Mouse (Mus musculus): Measurements from ENCODE around the gene Aldh1a2. TPM values are rescaled to one million over a fixed set of nuclear protein-coding genes. Genes with fewer than 3 reads are reported as not detected.

Aldh1a2 gene
- polyA plus RNA-seq (2015; fragmentation: Illumina TruSeq; extraction: RNeasy Lipid Tissue Mini Kit (QIAGEN cat#74804); ENCODE audit: insufficient read depth, low read depth, low replicate concordance), result 13.2 TPM

DNA sequence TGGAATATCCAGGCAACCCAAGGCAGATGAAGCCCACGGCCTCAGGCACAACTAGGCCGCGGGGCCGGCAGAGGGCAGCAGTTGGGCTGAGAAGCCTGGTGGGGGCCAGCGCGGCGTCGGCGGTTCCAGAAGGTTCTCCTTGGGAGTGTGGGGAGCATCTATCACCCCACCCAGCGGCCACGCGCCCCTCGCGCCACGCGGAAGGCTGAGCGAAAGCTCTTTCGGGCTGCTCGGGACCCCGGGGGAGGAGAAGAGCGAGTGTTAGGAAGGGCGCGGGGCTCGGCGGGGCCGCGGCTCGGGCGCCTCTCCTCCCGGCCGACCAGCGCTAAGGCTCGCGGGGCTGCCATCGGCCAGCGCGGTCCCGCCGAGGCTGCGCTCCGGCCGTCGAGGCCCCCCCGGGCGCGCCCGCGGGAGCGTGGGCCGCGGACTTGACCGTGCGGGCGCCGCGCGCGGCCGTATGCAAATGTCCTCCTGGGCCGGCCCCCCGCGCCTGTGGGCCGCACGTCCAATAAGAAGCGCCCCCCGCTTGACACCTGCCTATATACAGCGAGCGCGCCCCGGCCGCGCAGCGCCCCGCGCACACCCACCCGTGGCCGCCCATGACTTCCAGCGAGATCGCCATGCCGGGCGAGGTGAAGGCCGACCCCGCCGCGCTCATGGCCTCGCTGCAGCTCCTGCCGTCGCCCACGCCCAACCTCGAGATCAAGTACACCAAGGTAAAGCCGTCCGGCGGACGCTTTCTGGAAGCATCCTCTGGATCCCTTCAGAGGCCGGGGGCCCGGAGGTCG lies at the start of gene Aldh1a2:
Gene Aldh1a2, plus strand, starts transcription at position 542 of the 788 bp plus-strand sequence.

DNA sequence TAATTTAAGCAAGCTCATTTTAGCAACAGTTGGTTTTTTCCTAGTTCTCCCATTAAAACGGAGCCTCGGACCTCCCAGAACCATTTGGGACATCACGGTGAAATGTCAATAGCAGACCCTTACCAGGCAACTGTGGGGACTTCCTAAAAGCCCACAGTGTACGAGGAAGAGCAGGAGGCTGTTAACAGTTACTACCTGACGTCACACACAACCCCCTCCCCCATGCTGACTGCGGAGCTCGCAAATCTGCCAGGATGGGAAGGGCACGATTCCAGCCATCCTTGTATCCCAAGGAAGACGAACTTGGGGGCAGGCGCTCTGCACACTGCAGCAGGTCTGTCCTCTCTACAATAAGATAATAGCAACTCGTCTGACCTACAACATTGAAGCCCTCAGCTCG lies 47.1 kb upstream of the Aldh1a2 start, which contains the start of gene Aqp9:
Gene Aqp9, minus strand, starts transcription at position 172 of the 400 bp plus-strand sequence.

Other genes starting within 250 kb of the Aldh1a2 start
- not detected for gene Aqp9, start 47.1 kb upstream of the Aldh1a2 start, polyA plus RNA-seq (2015; fragmentation: Illumina TruSeq; extraction: RNeasy Lipid Tissue Mini Kit (QIAGEN cat#74804); ENCODE audit: insufficient read depth, low read depth, low replicate concordance)

Data from pancreas, adult 10 weeks (tissue).